Mouse (Mus musculus): ENCODE results near the gene Pik3ip1.

The Pik3ip1 gene

GRCm38 (mm10) chr11:3302385-3302784 lies 27.8 kb upstream of the Pik3ip1 start:
- DNase-seq (ENCODE audit: low spot score in 2 of 2), result no peak

GRCm38 (mm10) chr11:3302792-3303191 lies 27.4 kb upstream of the Pik3ip1 start:
- DNase-seq (ENCODE audit: low spot score in 2 of 2), result no peak

- no peak for DNase-seq (ENCODE audit: low spot score in 2 of 2)
Observed at GRCm38 (mm10) chr11:3305821-3306220, 24.4 kb upstream of the Pik3ip1 start.

- DNase-seq (ENCODE audit: low spot score in 2 of 2), result no peak
Observed at GRCm38 (mm10) chr11:3307875-3308274, 22.3 kb upstream of the Pik3ip1 start.

GRCm38 (mm10) chr11:3309884-3310283 lies 20.3 kb upstream of the Pik3ip1 start:
- DNase-seq (ENCODE audit: low spot score in 2 of 2), result no peak

- DNase-seq (ENCODE audit: low spot score in 2 of 2), result no peak
Observed at GRCm38 (mm10) chr11:3310789-3311585, 19.2 kb upstream of the Pik3ip1 start.

GRCm38 (mm10) chr11:3311586-3312347 lies 18.4 kb upstream of the Pik3ip1 start:
- no peak for DNase-seq (ENCODE audit: low spot score in 2 of 2)

- DNase-seq (ENCODE audit: low spot score in 2 of 2), result no peak
Observed at GRCm38 (mm10) chr11:3313294-3313693, 16.9 kb upstream of the Pik3ip1 start.

- DNase-seq (ENCODE audit: low spot score in 2 of 2), result no peak
Observed at GRCm38 (mm10) chr11:3314148-3314547, 16.1 kb upstream of the Pik3ip1 start.

- no peak for DNase-seq (ENCODE audit: low spot score in 2 of 2)
Observed at GRCm38 (mm10) chr11:3318286-3318685, 11.9 kb upstream of the Pik3ip1 start.

GRCm38 (mm10) chr11:3328271-3328670 lies 1.9 kb upstream of the Pik3ip1 start:
- DNase-seq (ENCODE audit: low spot score in 2 of 2), result no peak

- DNase-seq (ENCODE audit: low spot score in 2 of 2), result no peak
Observed at GRCm38 (mm10) chr11:3328806-3329775, 1.1 kb upstream of the Pik3ip1 start.

GRCm38 (mm10) chr11:3330566-3330965 lies 365 bp downstream of the Pik3ip1 start:
- DNase-seq (ENCODE audit: low spot score in 2 of 2), result peak; percentile 68 to 82

GRCm38 (mm10) chr11:3330991-3331750 lies 970 bp downstream of the Pik3ip1 start:
- DNase-seq (ENCODE audit: low spot score in 2 of 2), result no peak

GRCm38 (mm10) chr11:3331756-3332642 lies 1.8 kb downstream of the Pik3ip1 start:
- peak; percentile 71 to 95 for DNase-seq (ENCODE audit: low spot score in 2 of 2)

- DNase-seq (ENCODE audit: low spot score in 2 of 2), result no peak
Observed at GRCm38 (mm10) chr11:3333111-3333695, 3.0 kb downstream of the Pik3ip1 start.

GRCm38 (mm10) chr11:3334141-3334710 lies 4.0 kb downstream of the Pik3ip1 start:
- DNase-seq (ENCODE audit: low spot score in 2 of 2), result no peak

- peak in 1 of 2 experiments; percentile 55 for DNase-seq (ENCODE audit: low spot score in 2 of 2)
Observed at GRCm38 (mm10) chr11:3334711-3335316, 4.6 kb downstream of the Pik3ip1 start.
